Mouse (Mus musculus) neural tube, embryonic 11.5 days (tissue): ENCODE results near the gene Pla2g5. TPM values are rescaled to one million over a fixed set of nuclear protein-coding genes. Genes with fewer than 3 reads are reported as not detected.
"Not testable (repeated sequence)": the region's sequence is repeated elsewhere in the genome, so short reads cannot be mapped to it uniquely, and the experiment has no call there.

Experiments
- ATAC-seq: fragments of 200-750 bp; cut with Nextera tagmentation; 2 replicates; pipeline ENCODE4 v1.8.0; 2017; ENCODE audit warnings: moderate number of reproducible peaks, mild to moderate bottlenecking, moderate TSS enrichment, moderate library complexity; ENCODE audit not compliant: insufficient read depth, low FRiP score, low TSS enrichment
- DNase-seq: peaks from one replicate; pipeline ENCODE4 v3.0.0-alpha.2; 2015; ENCODE audit warnings: low spot score
- H3K27ac ChIP-seq: fragments of 300-500 bp; sonication (generic); 2 replicates; pipeline ENCODE4 v1.5.1; 2014; ENCODE audit warnings: low read depth, mild to moderate bottlenecking, low read length
- H3K27me3 ChIP-seq: fragments of 300-500 bp; sonication (generic); 2 replicates; pipeline ENCODE4 v1.6.1; 2014; ENCODE audit warnings: mild to moderate bottlenecking, low read length, mixed read lengths; ENCODE audit not compliant: control insufficient read depth, insufficient read depth
- H3K36me3 ChIP-seq: fragments of 300-500 bp; sonication (generic); 2 replicates; pipeline ENCODE4 v1.6.1; 2014; ENCODE audit warnings: mild to moderate bottlenecking, low read length, moderate library complexity, mixed read lengths; ENCODE audit not compliant: control insufficient read depth, insufficient read depth
- H3K4me1 ChIP-seq: fragments of 300-500 bp; sonication (generic); 2 replicates; pipeline ENCODE4 v1.6.1; 2014; ENCODE audit warnings: low read length, mixed read lengths; ENCODE audit not compliant: control insufficient read depth, insufficient read depth
- H3K4me2 ChIP-seq: fragments of 300-500 bp; sonication (generic); 2 replicates; pipeline ENCODE4 v1.6.1; 2014; ENCODE audit warnings: low read depth, mild to moderate bottlenecking, moderate library complexity
- H3K4me3 ChIP-seq: fragments of 300-500 bp; sonication (generic); 2 replicates; pipeline ENCODE4 v1.5.1; 2014; ENCODE audit warnings: low read depth, low read length
- H3K9ac ChIP-seq: fragments of 300-500 bp; sonication (generic); 2 replicates; pipeline ENCODE4 v1.6.1; 2014; ENCODE audit warnings: mild to moderate bottlenecking, low read length
- H3K9me3 ChIP-seq: fragments of 300-500 bp; sonication (generic); 2 replicates; pipeline ENCODE4 v1.6.1; 2016; ENCODE audit warnings: low read length; ENCODE audit not compliant: control insufficient read depth
- WGBS: fragments of 180-500 bp; shearing (Covaris S2); extraction: QIAGEN DNeasy Blood & Tissue Kit; methylation state at CpG from one replicate; pipeline ENCODE4 v1.1.7; 2014; 5-methylcytosine and 5-hydroxymethylcytosine counted together
- polyA plus RNA-seq: library from polyadenylated mRNA; unstranded; fragments of >200 nt; fragmentation: Nextera tagmentation; extraction: Ambion mirVana; gene quantifications from 2 replicates; pipeline ENCODE4 v1.2.1, GENCODE M21; 2014

Pla2g5 gene
- not detected in 2 replicates for polyA plus RNA-seq

GRCm38 (mm10) chr4:138863344-138863998 is at the start of gene Pla2g5:
Gene Pla2g5 (minus strand): TSS chr4:138863482.
- ATAC-seq, result no peak
- Histone ChIP-seq H3K4me1 (no peaks in the 10 kb centered on the region), H3K4me3 (no peak within 1 kb of the TSS), H3K9me3 (no peaks in the 10 kb centered on the region), H3K4me2 (no peak within 1 kb of the TSS), H3K27me3 (no peaks in the 10 kb centered on the region), H3K36me3 (no peaks in the 10 kb centered on the region), H3K9ac (no peak within 1 kb of the TSS), H3K27ac (no peak within 1 kb of the TSS)
- 78% methylated on average over 10 of the region's 10 CpGs for WGBS
- no peak for DNase-seq

GRCm38 (mm10) chr4:138905624-138906337 is 42.5 kb upstream of the Pla2g5 start:
- H3K4me3 ChIP-seq, result no peak overlapping the region
- DNase-seq (no peak), ATAC-seq (no peak)
- H3K9ac ChIP-seq, result no peak overlapping the region
- WGBS, result 97% methylated on average over 18 of the region's 18 CpGs
- H3K27me3 ChIP-seq, result no peaks in the 10 kb centered on the region
- no peaks in the 10 kb centered on the region for H3K4me1 ChIP-seq
- H3K27ac ChIP-seq, result no peak overlapping the region
- H3K9me3 ChIP-seq, result no peaks in the 10 kb centered on the region
- H3K36me3 ChIP-seq, result peaks cover 13% of the 10 kb centered on the region
- H3K4me2 ChIP-seq, result no peak overlapping the region

- 87% methylated on average over 7 of the region's 7 CpGs for WGBS
- Histone ChIP-seq H3K4me2 (no peak overlapping the region), H3K27ac (no peak overlapping the region), H3K4me3 (no peak overlapping the region), H3K36me3 (peaks cover 5% of the 10 kb centered on the region), H3K9me3 (no peaks in the 10 kb centered on the region), H3K27me3 (no peaks in the 10 kb centered on the region), H3K4me1 (no peaks in the 10 kb centered on the region), H3K9ac (no peak overlapping the region)
- no peak for ATAC-seq
- DNase-seq, result no peak
These were observed 36.1 kb upstream of the Pla2g5 start for GRCm38 (mm10) chr4:138899361-138899760.

- DNase-seq, H3K9me3 ChIP-seq, H3K9ac ChIP-seq, H3K27me3 ChIP-seq, H3K4me3 ChIP-seq, H3K27ac ChIP-seq, H3K4me2 ChIP-seq, H3K36me3 ChIP-seq, ATAC-seq, H3K4me1 ChIP-seq: not testable (repeated sequence)
- 91% methylated on average over 11 of the region's 11 CpGs for WGBS
These were observed 30.5 kb upstream of the Pla2g5 start for GRCm38 (mm10) chr4:138893789-138894188.

GRCm38 (mm10) chr4:138892655-138893054 is 29.4 kb upstream of the Pla2g5 start:
- Histone ChIP-seq H3K27me3 (no peaks in the 10 kb centered on the region), H3K4me1 (no peaks in the 10 kb centered on the region), H3K4me3 (no peak overlapping the region), H3K9me3 (no peaks in the 10 kb centered on the region), H3K27ac (no peak overlapping the region), H3K36me3 (peaks cover 2% of the 10 kb centered on the region; the same call in 1 of the 2 replicates), H3K9ac (no peak overlapping the region), H3K4me2 (no peak overlapping the region)
- ATAC-seq (no peak), DNase-seq (no peak)
- WGBS, result 82% methylated on average over 5 of the region's 6 CpGs

- Histone ChIP-seq H3K4me3 (no peak overlapping the region), H3K4me2 (no peak overlapping the region), H3K27ac (no peak overlapping the region), H3K27me3 (no peaks in the 10 kb centered on the region), H3K9ac (no peak overlapping the region), H3K9me3 (no peaks in the 10 kb centered on the region), H3K4me1 (no peaks in the 10 kb centered on the region), H3K36me3 (no peaks in the 10 kb centered on the region)
- 80% methylated on average over 8 of the region's 8 CpGs for WGBS
- no peak for DNase-seq
- ATAC-seq, result no peak
These were observed 26.4 kb upstream of the Pla2g5 start for GRCm38 (mm10) chr4:138889635-138890034.

GRCm38 (mm10) chr4:138889165-138889564 is 25.9 kb upstream of the Pla2g5 start:
- Histone ChIP-seq H3K9ac (no peak overlapping the region), H3K9me3 (no peaks in the 10 kb centered on the region), H3K4me2 (no peak overlapping the region), H3K36me3 (no peaks in the 10 kb centered on the region), H3K27me3 (no peaks in the 10 kb centered on the region), H3K4me3 (no peak overlapping the region), H3K4me1 (no peaks in the 10 kb centered on the region), H3K27ac (no peak overlapping the region)
- WGBS, result 70% methylated on average over 7 of the region's 7 CpGs
- no peak for ATAC-seq
- DNase-seq, result no peak

- no peak overlapping the region for H3K9ac ChIP-seq
- H3K4me1 ChIP-seq, result 0 out of 2 replicates have a peak, but pooled peaks cover 6% of the 10 kb centered on the region
- no peaks in the 10 kb centered on the region for H3K27me3 ChIP-seq
- H3K36me3 ChIP-seq, result no peaks in the 10 kb centered on the region
- no peaks in the 10 kb centered on the region for H3K9me3 ChIP-seq
- H3K4me3 ChIP-seq, result no peak overlapping the region
- no peak for ATAC-seq
- no peak overlapping the region for H3K27ac ChIP-seq
- 14% methylated on average over 6 of the region's 6 CpGs for WGBS
- DNase-seq, result peak; percentile 83
- no peak overlapping the region for H3K4me2 ChIP-seq
These were observed 21.0 kb upstream of the Pla2g5 start for GRCm38 (mm10) chr4:138884261-138884660.

GRCm38 (mm10) chr4:138882179-138882578 is 18.9 kb upstream of the Pla2g5 start:
- 0 out of 2 replicates have a peak, but pooled peaks cover 6% of the 10 kb centered on the region for H3K4me1 ChIP-seq
- H3K4me3 ChIP-seq, result no peak overlapping the region
- no peak overlapping the region for H3K9ac ChIP-seq
- H3K27me3 ChIP-seq, result no peaks in the 10 kb centered on the region
- ATAC-seq, result no peak
- no peaks in the 10 kb centered on the region for H3K36me3 ChIP-seq
- no peak for DNase-seq
- H3K9me3 ChIP-seq, result no peaks in the 10 kb centered on the region
- H3K4me2 ChIP-seq, result peak overlapping the region; percentile 21; the same call in 1 of the 2 replicates
- no peak overlapping the region for H3K27ac ChIP-seq
- WGBS, result 7% methylated on average over 16 of the region's 16 CpGs
